Mouse (Mus musculus) thymus, adult 2 months (tissue): Measurements from ENCODE around the gene Prdm10.

ENCODE experiments used
- CTCF ChIP-seq: fragments of 200-500 bp; IDR thresholded peaks from 2 replicates; pipeline ENCODE4 v1.5.1; 2012; ENCODE audit warnings: mild to moderate bottlenecking, control low read depth, low read length, moderate library complexity, borderline replicate concordance; ENCODE audit not compliant: control insufficient read depth, poor library complexity, insufficient read depth; ENCODE audit errors: extremely low read depth
- POLR2A ChIP-seq: fragments of 200-500 bp; IDR thresholded peaks from 2 replicates; pipeline ENCODE4 v1.6.1; 2012; ENCODE audit warnings: mild to moderate bottlenecking, low read length, control low read depth, moderate library complexity; ENCODE audit not compliant: control insufficient read depth, poor library complexity, insufficient read depth; ENCODE audit errors: extremely low read depth

DNA sequence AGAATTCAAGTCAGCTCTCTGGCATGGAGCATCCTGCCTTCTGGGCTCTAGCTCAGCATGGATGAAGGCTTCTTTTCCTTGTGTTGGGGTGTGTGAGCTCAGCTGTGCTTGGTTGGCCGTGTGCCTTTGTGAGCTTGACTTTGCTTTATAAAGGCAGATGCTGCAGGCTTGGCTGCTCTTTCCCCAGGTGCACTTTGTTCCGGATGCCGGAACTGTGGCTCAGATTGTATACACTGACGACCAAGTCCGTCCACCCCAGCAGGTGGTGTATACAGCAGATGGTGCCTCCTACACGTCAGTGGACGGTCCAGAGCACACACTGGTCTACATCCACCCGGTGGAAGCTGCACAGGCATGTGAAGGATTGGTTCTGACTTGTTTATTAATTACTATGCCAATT lies 35.6 kb downstream of the Prdm10 start:
- TF ChIP-seq CTCF: no peak
- no peak for TF ChIP-seq POLR2A
